Mouse (Mus musculus) B cell, adult (primary cell): ENCODE data around the gene Gm17174. TPM values are rescaled to one million over a fixed set of nuclear protein-coding genes. Genes with fewer than 3 reads are reported as not detected.

Experiments
- total RNA-seq: library from RNA; stranded (reverse); gene quantifications from 4 replicates; pipeline ENCODE4 v1.2.4, GENCODE M21; 2023; ENCODE audit not compliant: inconsistent age

The Gm17174 gene
- total RNA-seq, result not detected in 4 replicates

GRCm38 (mm10) chr14:51592039-51592438 lies at the start of gene Gm17174:
TSS of gene Gm17174 (minus strand) at chr14:51592139.

GRCm38 (mm10) chr14:51635566-51635965 lies 43.6 kb upstream of the Gm17174 start, which contains the start of gene Gm4181:
TSS of gene Gm4181 (minus strand) at chr14:51635666.

GRCm38 (mm10) chr14:51611210-51611609 lies 19.3 kb upstream of the Gm17174 start, which contains the start of gene Gm17078:
TSS of gene Gm17078 (minus strand) at chr14:51611310.

GRCm38 (mm10) chr14:51573963-51574362 lies 18.0 kb downstream of the Gm17174 start, which contains the start of gene Gm17175:
TSS of gene Gm17175 (minus strand) at chr14:51574063.

GRCm38 (mm10) chr14:51552490-51552889 lies 39.4 kb downstream of the Gm17174 start, which contains the start of gene Gm5622:
TSS of gene Gm5622 (plus strand) at chr14:51552790.

Other genes with a start within 250 kb of the Gm17174 start
- gene Gm7247, start 230.4 kb downstream of the Gm17174 start, total RNA-seq, result not detected in 4 replicates
- not detected in 4 replicates for gene Vmn2r88, start 181.3 kb downstream of the Gm17174 start, total RNA-seq
- gene Vmn2r89, start 140.3 kb downstream of the Gm17174 start, total RNA-seq, result not detected in 4 replicates
- gene Gm5622, start 39.3 kb downstream of the Gm17174 start, total RNA-seq, result not detected in 4 replicates
- not detected in 4 replicates for gene Gm17175, start 18.1 kb downstream of the Gm17174 start, total RNA-seq
- gene Gm17078, start 19.2 kb upstream of the Gm17174 start, total RNA-seq, result not detected in 4 replicates
- not detected in 4 replicates for gene Gm4181, start 43.5 kb upstream of the Gm17174 start, total RNA-seq
- not detected in 4 replicates for gene Gm17079, start 103.3 kb upstream of the Gm17174 start, total RNA-seq
- not detected in 4 replicates for gene Gm5800, start 125.0 kb upstream of the Gm17174 start, total RNA-seq
- gene Ang4, start 181.5 kb upstream of the Gm17174 start, total RNA-seq, result not detected in 4 replicates
- not detected in 4 replicates for gene AY358078, start 207.9 kb upstream of the Gm17174 start, total RNA-seq